In genomic region chr14:46277832-46278611, GRCm38 (mm10) we compare ENCODE assay signal across 21 mouse cellular contexts.
A peak's percentile ranks its signal among the peaks of the same experiment; 100 is the strongest.
DNase-seq lines count a peak whose midpoint lies in the region; ATAC-seq and TF ChIP-seq lines count a peak whose summit lies in the region.
"Had no signal": no experiment of that assay in that cellular context is flagged by ENCODE, and none has a peak within 500 bp of the region (broad histone marks: within the 10 kb centered on the region; RNA-seq: fewer than 3 reads in every experiment).

No protein-coding gene starts in this region.

- no peak overlapping the region for H3K27ac ChIP-seq in lung, postnatal 0 days (ENCODE audit: low read length)
- H3K27ac ChIP-seq in kidney, embryonic 16.5 days (ENCODE audit: low read length) = 0 out of 2 replicates have a peak overlapping the region, but pooled peaks have one; percentile 7
- peak overlapping the region; percentile 85 for H3K27ac ChIP-seq in small intestine, adult 2 months (ENCODE audit: insufficient read depth, low read depth, low read length)
- H3K27ac ChIP-seq: embryonic facial prominence, embryonic 12.5 days; forebrain, embryonic 12.5 days; heart, embryonic 15.5 days; hindbrain, embryonic 13.5 days; liver, embryonic 12.5 days; midbrain, embryonic 13.5 days had no signal

- TF ChIP-seq EP300 in lung, postnatal 0 days (IDR thresholded peaks at IDR 0.05) = no peak

- H3K4me3 ChIP-seq in lung, postnatal 0 days (ENCODE audit: low read depth, low read length) = no peak overlapping the region
- H3K4me3 ChIP-seq in kidney, embryonic 16.5 days (ENCODE audit: low read length) = no peak overlapping the region
- no peak overlapping the region for H3K4me3 ChIP-seq in small intestine, adult 2 months (ENCODE audit: low read depth, low read length)
- H3K4me3 ChIP-seq: embryonic facial prominence, embryonic 12.5 days; forebrain, embryonic 12.5 days; heart, embryonic 15.5 days; hindbrain, embryonic 13.5 days; liver, embryonic 12.5 days; megakaryocyte, embryonic 14.5 days; midbrain, embryonic 13.5 days had no signal

- H3K27me3 ChIP-seq in lung, postnatal 0 days (replicated peaks; ENCODE audit: insufficient read depth, low read length) = no peaks in the 10 kb centered on the region
- H3K27me3 ChIP-seq in kidney, embryonic 16.5 days (ENCODE audit: insufficient read depth, low read length) = no peaks in the 10 kb centered on the region
- H3K27me3 ChIP-seq in small intestine, adult 2 months (ENCODE audit: control insufficient read depth, insufficient read depth, low read length) = no peaks in the 10 kb centered on the region
- H3K27me3 ChIP-seq: embryonic facial prominence, embryonic 12.5 days; forebrain, embryonic 12.5 days; heart, embryonic 15.5 days; hindbrain, embryonic 13.5 days; liver, embryonic 12.5 days; megakaryocyte, embryonic 14.5 days; midbrain, embryonic 13.5 days had no signal

- WGBS in lung, postnatal 0 days = 80% methylated on average over 9 of the region's 9 CpGs
- 87% methylated on average over 9 of the region's 9 CpGs for WGBS in kidney, embryonic 16.5 days
- WGBS in small intestine, adult 2 months = 44% methylated on average over 9 of the region's 9 CpGs

- no peak overlapping the region for H3K4me2 ChIP-seq in lung, postnatal 0 days (replicated peaks; ENCODE audit: low read depth, low read length)
- H3K4me2 ChIP-seq in kidney, embryonic 16.5 days (replicated peaks; ENCODE audit: low read depth, low read length) = no peak overlapping the region
- H3K4me2 ChIP-seq: embryonic facial prominence, embryonic 12.5 days; forebrain, embryonic 12.5 days; heart, embryonic 15.5 days; hindbrain, embryonic 13.5 days; liver, embryonic 12.5 days; midbrain, embryonic 13.5 days had no signal

- no peak for TF ChIP-seq CTCF in lung, postnatal 0 days (IDR thresholded peaks at IDR 0.05)
- TF ChIP-seq CTCF in small intestine, adult 2 months (IDR thresholded peaks at IDR 0.05; ENCODE audit: extremely low read depth, insufficient read length, insufficient replicate concordance, low read depth, low read length) = no peak

- H3K9me3 ChIP-seq in lung, postnatal 0 days (ENCODE audit: low read length) = no peaks in the 10 kb centered on the region
- no peaks in the 10 kb centered on the region for H3K9me3 ChIP-seq in kidney, embryonic 16.5 days (ENCODE audit: low read length)
- H3K9me3 ChIP-seq: embryonic facial prominence, embryonic 12.5 days; forebrain, embryonic 12.5 days; heart, embryonic 15.5 days; hindbrain, embryonic 13.5 days; liver, embryonic 12.5 days; midbrain, embryonic 13.5 days had no signal

- TF ChIP-seq POLR2A in small intestine, adult 2 months (IDR thresholded peaks at IDR 0.05; ENCODE audit: low read depth, low read length) = no peak

- no peak overlapping the region for H3K9ac ChIP-seq in lung, postnatal 0 days (replicated peaks; ENCODE audit: low read depth)
- H3K9ac ChIP-seq in kidney, embryonic 16.5 days (replicated peaks; ENCODE audit: low read length) = no peak overlapping the region
- H3K9ac ChIP-seq: embryonic facial prominence, embryonic 12.5 days; forebrain, embryonic 12.5 days; heart, embryonic 15.5 days; hindbrain, embryonic 13.5 days; liver, embryonic 12.5 days; midbrain, embryonic 13.5 days had no signal

- H3K4me1 ChIP-seq in lung, postnatal 0 days (ENCODE audit: insufficient read depth, low read depth, low read length) = no peaks in the 10 kb centered on the region
- no peaks in the 10 kb centered on the region for H3K4me1 ChIP-seq in kidney, embryonic 16.5 days (ENCODE audit: insufficient read depth, low read length)
- H3K4me1 ChIP-seq in small intestine, adult 2 months (ENCODE audit: control insufficient read depth, insufficient read depth, insufficient read length, low read length) = peaks cover 6% of the 10 kb centered on the region; the same call in 1 of the 2 replicates
- H3K4me1 ChIP-seq: embryonic facial prominence, embryonic 12.5 days; forebrain, embryonic 12.5 days; heart, embryonic 15.5 days; hindbrain, embryonic 13.5 days; liver, embryonic 12.5 days; megakaryocyte, embryonic 14.5 days; midbrain, embryonic 13.5 days had no signal

- ATAC-seq in lung, postnatal 0 days = no peak
- 0 out of 2 replicates have a peak, but pooled peaks have one; percentile 54 for ATAC-seq in kidney, embryonic 16.5 days (ENCODE audit: low FRiP score, low TSS enrichment)
- ATAC-seq: liver, embryonic 12.5 days; midbrain, embryonic 13.5 days had no signal

- H3K36me3 ChIP-seq in lung, postnatal 0 days (ENCODE audit: insufficient read depth, low read length) = no peaks in the 10 kb centered on the region
- H3K36me3 ChIP-seq in kidney, embryonic 16.5 days (ENCODE audit: insufficient read depth, low read length) = no peaks in the 10 kb centered on the region
- no peaks in the 10 kb centered on the region for H3K36me3 ChIP-seq in small intestine, adult 2 months (ENCODE audit: control insufficient read depth, insufficient read depth, low read length)
- H3K36me3 ChIP-seq: embryonic facial prominence, embryonic 12.5 days; forebrain, embryonic 12.5 days; heart, embryonic 15.5 days; hindbrain, embryonic 13.5 days; liver, embryonic 12.5 days; midbrain, embryonic 13.5 days had no signal

- DNase-seq in heart, adult 11 months = peak; percentile 68
- DNase-seq in heart, adult 18-20 months = no peak
- DNase-seq in lung, postnatal 0 days (ENCODE audit: low spot score) = peak; percentile 8
- DNase-seq in lung, postnatal 4 days = no peak
- no peak for DNase-seq in cerebellum, adult 9-11 months
- DNase-seq in right cerebral cortex, postnatal 4 days = no peak
- DNase-seq: cerebellum, adult 18-20 months; cerebellum, postnatal 25 days; gastrocnemius, postnatal 36 days; heart, postnatal 36 days; right cerebral cortex, postnatal 25 days; thymus, postnatal 25 days had no signal

Comparison
In these comparisons a context has a peak if more than half of its experiments do, and no peak if none do; other contexts are left out.
1. DNase-seq: peak in heart, adult 11 months (single experiment) and lung, postnatal 0 days (single experiment); none in heart, adult 18-20 months (0 of 2), lung, postnatal 4 days (0 of 2), cerebellum, adult 9-11 months (single experiment) and right cerebral cortex, postnatal 4 days (single experiment).